Mouse (Mus musculus): ENCODE measurements around the gene Dnajc5. TPM values are rescaled to one million over a fixed set of nuclear protein-coding genes. Genes with fewer than 3 reads are reported as not detected.
A peak's percentile ranks its signal among the peaks of the same experiment; 100 is the strongest.

Gene Dnajc5
- polyA plus RNA-seq, 1 experiment from 2014 or later = 92.0 TPM

- Histone ChIP-seq H3K36me3 (peaks cover 39% of the 10 kb centered on the region), H3K4me3 (replicated peaks) (peak overlapping the region; percentile 62; the same call in 1 of the 2 replicates), H3K27ac (replicated peaks) (no peak overlapping the region; the same call in 1 of the 2 replicates), H3K4me2 (replicated peaks) (peak overlapping the region; percentile 94; the same call in 1 of the 2 replicates), H3K4me1 (peaks cover 27% of the 10 kb centered on the region), H3K9ac (no peak overlapping the region), H3K9me3 (replicated peaks) (no peaks in the 10 kb centered on the region), H3K27me3 (no peaks in the 10 kb centered on the region)
- WGBS = 79% methylated on average over 2 of the region's 2 CpGs
- ATAC-seq (ENCODE audit: insufficient number of reproducible peaks, low FRiP score, low TSS enrichment, low read depth) = no peak
Observed at GRCm38 (mm10) chr2:181582358-181582757, 62.1 kb downstream of the Dnajc5 start.

GRCm38 (mm10) chr2:181582939-181583338 is 62.7 kb downstream of the Dnajc5 start:
- Histone ChIP-seq H3K4me2 (replicated peaks) (no peak overlapping the region), H3K36me3 (peaks cover 43% of the 10 kb centered on the region), H3K9ac (no peak overlapping the region), H3K9me3 (replicated peaks) (no peaks in the 10 kb centered on the region), H3K4me3 (replicated peaks) (no peak overlapping the region), H3K27ac (replicated peaks) (no peak overlapping the region), H3K27me3 (no peaks in the 10 kb centered on the region), H3K4me1 (peaks cover 27% of the 10 kb centered on the region)
- WGBS = 96% methylated on average over 1 of the region's 1 CpGs
- ATAC-seq (ENCODE audit: insufficient number of reproducible peaks, low FRiP score, low TSS enrichment, low read depth) = no peak

GRCm38 (mm10) chr2:181583460-181584257 is 63.4 kb downstream of the Dnajc5 start:
- Histone ChIP-seq H3K9ac (no peak overlapping the region), H3K27me3 (no peaks in the 10 kb centered on the region), H3K4me2 (replicated peaks) (no peak overlapping the region), H3K4me1 (peaks cover 21% of the 10 kb centered on the region), H3K4me3 (replicated peaks) (no peak overlapping the region), H3K27ac (replicated peaks) (no peak overlapping the region), H3K9me3 (replicated peaks) (no peaks in the 10 kb centered on the region), H3K36me3 (peaks cover 50% of the 10 kb centered on the region)
- WGBS = 86% methylated on average over 3 of the region's 3 CpGs
- no peak for ATAC-seq (ENCODE audit: insufficient number of reproducible peaks, low FRiP score, low TSS enrichment, low read depth)

GRCm38 (mm10) chr2:181584411-181584942 is 64.2 kb downstream of the Dnajc5 start, which contains the start of gene Uckl1:
Uckl1 (minus strand) TSS chr2:181584892.
- WGBS = 93% methylated on average over 4 of the region's 4 CpGs
- no peak for ATAC-seq (ENCODE audit: insufficient number of reproducible peaks, low FRiP score, low TSS enrichment, low read depth)
- H3K4me1 ChIP-seq = peaks cover 13% of the 10 kb centered on the region
- H3K27ac ChIP-seq (replicated peaks) = no peak within 1 kb of the TSS
- no peak within 1 kb of the TSS for H3K4me3 ChIP-seq (replicated peaks)
- H3K9me3 ChIP-seq (replicated peaks) = no peaks in the 10 kb centered on the region
- no peak within 1 kb of the TSS for H3K4me2 ChIP-seq (replicated peaks)
- H3K27me3 ChIP-seq = no peaks in the 10 kb centered on the region
- no peak within 1 kb of the TSS for H3K9ac ChIP-seq
- peaks cover 58% of the 10 kb centered on the region for H3K36me3 ChIP-seq

- ATAC-seq (ENCODE audit: insufficient number of reproducible peaks, low FRiP score, low TSS enrichment, low read depth) = no peak
- no peaks in the 10 kb centered on the region for H3K27me3 ChIP-seq
- 92% methylated on average over 5 of the region's 5 CpGs for WGBS
- H3K9me3 ChIP-seq (replicated peaks) = no peaks in the 10 kb centered on the region
- peaks cover 4% of the 10 kb centered on the region for H3K4me1 ChIP-seq
- no peak overlapping the region for H3K9ac ChIP-seq
- H3K4me3 ChIP-seq (replicated peaks) = no peak overlapping the region
- H3K36me3 ChIP-seq = peaks cover 69% of the 10 kb centered on the region
- H3K4me2 ChIP-seq (replicated peaks) = no peak overlapping the region
- H3K27ac ChIP-seq (replicated peaks) = no peak overlapping the region
Observed at GRCm38 (mm10) chr2:181585506-181585905, 65.2 kb downstream of the Dnajc5 start.

GRCm38 (mm10) chr2:181586124-181586523 is 65.8 kb downstream of the Dnajc5 start:
- WGBS = 90% methylated on average over 3 of the region's 3 CpGs
- Histone ChIP-seq H3K9ac (no peak overlapping the region), H3K4me2 (replicated peaks) (no peak overlapping the region), H3K36me3 (peaks cover 71% of the 10 kb centered on the region), H3K27me3 (no peaks in the 10 kb centered on the region), H3K4me3 (replicated peaks) (no peak overlapping the region), H3K4me1 (peaks cover 6% of the 10 kb centered on the region), H3K27ac (replicated peaks) (no peak overlapping the region), H3K9me3 (replicated peaks) (no peaks in the 10 kb centered on the region)
- ATAC-seq (ENCODE audit: insufficient number of reproducible peaks, low FRiP score, low TSS enrichment, low read depth) = no peak

GRCm38 (mm10) chr2:181587796-181588195 is 67.5 kb downstream of the Dnajc5 start:
- H3K4me1 ChIP-seq = peaks cover 12% of the 10 kb centered on the region
- H3K9me3 ChIP-seq (replicated peaks) = no peaks in the 10 kb centered on the region
- H3K9ac ChIP-seq = no peak overlapping the region
- ATAC-seq (ENCODE audit: insufficient number of reproducible peaks, low FRiP score, low TSS enrichment, low read depth) = no peak
- 84% methylated on average over 6 of the region's 6 CpGs for WGBS
- H3K27me3 ChIP-seq = no peaks in the 10 kb centered on the region
- H3K36me3 ChIP-seq = peaks cover 71% of the 10 kb centered on the region
- H3K4me2 ChIP-seq (replicated peaks) = no peak overlapping the region
- no peak overlapping the region for H3K4me3 ChIP-seq (replicated peaks)
- H3K27ac ChIP-seq (replicated peaks) = no peak overlapping the region

- H3K4me1 ChIP-seq = peaks cover 16% of the 10 kb centered on the region
Observed at GRCm38 (mm10) chr2:181588229-181588780, 68.0 kb downstream of the Dnajc5 start.

GRCm38 (mm10) chr2:181589011-181589731 is 68.9 kb downstream of the Dnajc5 start:
- Histone ChIP-seq H3K9ac (no peak overlapping the region), H3K4me3 (replicated peaks) (no peak overlapping the region), H3K27me3 (no peaks in the 10 kb centered on the region), H3K9me3 (replicated peaks) (no peaks in the 10 kb centered on the region), H3K4me2 (replicated peaks) (no peak overlapping the region), H3K27ac (replicated peaks) (no peak overlapping the region), H3K4me1 (peaks cover 16% of the 10 kb centered on the region), H3K36me3 (peaks cover 64% of the 10 kb centered on the region)
- WGBS = 95% methylated on average over 10 of the region's 10 CpGs
- ATAC-seq (ENCODE audit: insufficient number of reproducible peaks, low FRiP score, low TSS enrichment, low read depth) = no peak

More at GRCm38 (mm10) chr2:181588229-181588780, 68.0 kb downstream of the Dnajc5 start:
- no peak for ATAC-seq (ENCODE audit: insufficient number of reproducible peaks, low FRiP score, low TSS enrichment, low read depth)
- no peak overlapping the region for H3K4me2 ChIP-seq (replicated peaks)
- H3K27ac ChIP-seq (replicated peaks) = no peak overlapping the region
- H3K27me3 ChIP-seq = no peaks in the 10 kb centered on the region
- no peaks in the 10 kb centered on the region for H3K9me3 ChIP-seq (replicated peaks)
- no peak overlapping the region for H3K9ac ChIP-seq
- H3K4me3 ChIP-seq (replicated peaks) = no peak overlapping the region
- H3K36me3 ChIP-seq = peaks cover 71% of the 10 kb centered on the region
- WGBS = 83% methylated on average over 11 of the region's 11 CpGs

GRCm38 (mm10) chr2:181589732-181590105 is 69.4 kb downstream of the Dnajc5 start:
- 94% methylated on average over 9 of the region's 9 CpGs for WGBS
- peaks cover 59% of the 10 kb centered on the region for H3K36me3 ChIP-seq
- ATAC-seq (ENCODE audit: insufficient number of reproducible peaks, low FRiP score, low TSS enrichment, low read depth) = no peak

GRCm38 (mm10) chr2:181590471-181590870 is 70.2 kb downstream of the Dnajc5 start:
- H3K36me3 ChIP-seq = peaks cover 51% of the 10 kb centered on the region
- no peaks in the 10 kb centered on the region for H3K27me3 ChIP-seq
- H3K4me3 ChIP-seq (replicated peaks) = no peak overlapping the region; the same call in 1 of the 2 replicates
- H3K4me1 ChIP-seq = peaks cover 16% of the 10 kb centered on the region
- H3K9ac ChIP-seq = no peak overlapping the region
- no peaks in the 10 kb centered on the region for H3K9me3 ChIP-seq (replicated peaks)
- no peak for ATAC-seq (ENCODE audit: insufficient number of reproducible peaks, low FRiP score, low TSS enrichment, low read depth)
- no peak overlapping the region for H3K27ac ChIP-seq (replicated peaks)
- 0 out of 2 replicates have a peak overlapping the region, but pooled peaks have one; percentile 80 for H3K4me2 ChIP-seq (replicated peaks)
- WGBS = 92% methylated on average over 5 of the region's 5 CpGs

More at GRCm38 (mm10) chr2:181589732-181590105, 69.4 kb downstream of the Dnajc5 start:
- peaks cover 16% of the 10 kb centered on the region for H3K4me1 ChIP-seq
- no peaks in the 10 kb centered on the region for H3K9me3 ChIP-seq (replicated peaks)
- no peak overlapping the region for H3K4me2 ChIP-seq (replicated peaks)
- H3K27me3 ChIP-seq = no peaks in the 10 kb centered on the region
- H3K27ac ChIP-seq (replicated peaks) = no peak overlapping the region
- no peak overlapping the region for H3K9ac ChIP-seq
- no peak overlapping the region for H3K4me3 ChIP-seq (replicated peaks)

All from embryonic facial prominence, embryonic 15.5 days (tissue).